Comparison of ENCODE assay signal across 12 mouse cellular contexts in genomic region chr8:45052205-45052604, GRCm38 (mm10). TPM values are rescaled to one million over a fixed set of nuclear protein-coding genes. Genes with fewer than 3 reads are reported as not detected.
A peak's percentile ranks its signal among the peaks of the same experiment; 100 is the strongest.
DNase-seq lines count a peak whose midpoint lies in the region; ATAC-seq and TF ChIP-seq lines count a peak whose summit lies in the region.
"Had no signal": no experiment of that assay in that cellular context is flagged by ENCODE, and none has a peak within 500 bp of the region (broad histone marks: within the 10 kb centered on the region; RNA-seq: fewer than 3 reads in every experiment).

No protein-coding gene starts in this region.

- peaks cover 5% of the 10 kb centered on the region; the same call in 1 of the 2 replicates for H3K36me3 ChIP-seq in hindbrain, embryonic 11.5 days (ENCODE audit: control insufficient read depth, insufficient read depth, low read length)
- H3K36me3 ChIP-seq in hindbrain, embryonic 10.5 days, result peaks cover 86% of the 10 kb centered on the region
- H3K36me3 ChIP-seq in E14TG2a.4 (ENCODE audit: insufficient read depth, low read length), result peaks cover 76% of the 10 kb centered on the region
- H3K36me3 ChIP-seq in intestine, embryonic 15.5 days, result peaks cover 23% of the 10 kb centered on the region

- peak; percentile 65 for TF ChIP-seq CTCF in E14TG2a.4 (conservative IDR thresholded peaks at IDR 0.05; ENCODE audit: low read length)
- peak; percentile 46; the same call in 1 of the 2 replicates for TF ChIP-seq CTCF in brain, embryonic 14.5 days (IDR thresholded peaks at IDR 0.05; ENCODE audit: borderline replicate concordance, extremely low read depth, insufficient read depth, insufficient read length)

- H3K27me3 ChIP-seq in hindbrain, embryonic 11.5 days (ENCODE audit: control insufficient read depth, insufficient read depth, low read length), result no peaks in the 10 kb centered on the region
- no peaks in the 10 kb centered on the region for H3K27me3 ChIP-seq in hindbrain, embryonic 10.5 days (ENCODE audit: insufficient read depth, poor library complexity, severe bottlenecking)
- H3K27me3 ChIP-seq in E14TG2a.4 (ENCODE audit: insufficient read depth, low read length), result no peaks in the 10 kb centered on the region
- no peaks in the 10 kb centered on the region for H3K27me3 ChIP-seq in intestine, embryonic 15.5 days (replicated peaks)
- H3K27me3 ChIP-seq: kidney, embryonic 15.5 days; limb, embryonic 15.5 days had no signal

- ATAC-seq in hindbrain, embryonic 11.5 days (ENCODE audit: low FRiP score), result peak; percentile 75; the same call in 1 of the 2 replicates
- ATAC-seq in intestine, embryonic 15.5 days, result peak; percentile 56; the same call in 1 of the 2 replicates
- no peak for ATAC-seq in megakaryocyte-erythroid progenitor cell, adult 5-6 weeks (replicated peaks; ENCODE audit: low FRiP score, low TSS enrichment, poor library complexity, severe bottlenecking)

- no peaks in the 10 kb centered on the region for H3K4me1 ChIP-seq in hindbrain, embryonic 11.5 days (replicated peaks; ENCODE audit: control insufficient read depth, insufficient read depth, low read length)
- no peaks in the 10 kb centered on the region for H3K4me1 ChIP-seq in hindbrain, embryonic 10.5 days (replicated peaks)
- H3K4me1 ChIP-seq in E14TG2a.4 (replicated peaks; ENCODE audit: low read depth, low read length), result peaks cover 18% of the 10 kb centered on the region
- no peaks in the 10 kb centered on the region for H3K4me1 ChIP-seq in intestine, embryonic 15.5 days (replicated peaks)
- H3K4me1 ChIP-seq: kidney, embryonic 15.5 days; limb, embryonic 15.5 days had no signal

- peak; percentile 38 for DNase-seq in hindbrain, embryonic 11.5 days (ENCODE audit: low spot score)
- no peak for DNase-seq in hindbrain, embryonic 10.5 days (ENCODE audit: low spot score)
- DNase-seq in brain, embryonic 14.5 days (ENCODE audit: low read depth), result peak; percentile 32
- no peak for DNase-seq in cerebellum, adult 9-10 months
- no peak for DNase-seq in urinary bladder, postnatal 14 days (ENCODE audit: low spot score)
- DNase-seq: cerebellum, adult 18-20 months had no signal

- WGBS in hindbrain, embryonic 11.5 days, result 86% methylated on average over 1 of the region's 1 CpGs
- WGBS in hindbrain, embryonic 10.5 days, result 92% methylated on average over 1 of the region's 1 CpGs
- 91% methylated on average over 1 of the region's 1 CpGs for WGBS in intestine, embryonic 15.5 days

- TF ChIP-seq POLR2A in brain, embryonic 14.5 days (IDR thresholded peaks at IDR 0.05; ENCODE audit: borderline replicate concordance, extremely low read depth, insufficient read depth, insufficient read length, poor library complexity, severe bottlenecking), result no peak

- H3K9me3 ChIP-seq in hindbrain, embryonic 11.5 days (ENCODE audit: control insufficient read depth, low read length), result no peaks in the 10 kb centered on the region
- H3K9me3 ChIP-seq in hindbrain, embryonic 10.5 days, result peaks cover 5% of the 10 kb centered on the region; the same call in 1 of the 2 replicates
- H3K9me3 ChIP-seq in E14TG2a.4 (ENCODE audit: low read length), result peaks cover 5% of the 10 kb centered on the region
- H3K9me3 ChIP-seq in intestine, embryonic 15.5 days, result no peaks in the 10 kb centered on the region
- H3K9me3 ChIP-seq: kidney, embryonic 15.5 days; limb, embryonic 15.5 days had no signal

- H3K27ac ChIP-seq in hindbrain, embryonic 11.5 days (ENCODE audit: low read depth, low read length), result no peak overlapping the region
- H3K27ac ChIP-seq in hindbrain, embryonic 10.5 days, result no peak overlapping the region
- H3K27ac ChIP-seq in intestine, embryonic 15.5 days, result no peak overlapping the region
- H3K27ac ChIP-seq: kidney, embryonic 15.5 days; limb, embryonic 15.5 days had no signal

- H3K9ac ChIP-seq in hindbrain, embryonic 11.5 days (ENCODE audit: low read depth, low read length), result no peak overlapping the region
- H3K9ac ChIP-seq in intestine, embryonic 15.5 days, result no peak overlapping the region
- H3K9ac ChIP-seq: kidney, embryonic 15.5 days; limb, embryonic 15.5 days had no signal

- no peak overlapping the region for H3K4me3 ChIP-seq in hindbrain, embryonic 11.5 days (ENCODE audit: low read depth, low read length)
- no peak overlapping the region for H3K4me3 ChIP-seq in hindbrain, embryonic 10.5 days
- no peak overlapping the region for H3K4me3 ChIP-seq in E14TG2a.4 (replicated peaks; ENCODE audit: low read length)
- no peak overlapping the region for H3K4me3 ChIP-seq in intestine, embryonic 15.5 days (replicated peaks)
- H3K4me3 ChIP-seq: kidney, embryonic 15.5 days; limb, embryonic 15.5 days; myocyte had no signal

- no peak overlapping the region for H3K4me2 ChIP-seq in hindbrain, embryonic 11.5 days (replicated peaks; ENCODE audit: low read depth, low read length)
- H3K4me2 ChIP-seq in intestine, embryonic 15.5 days (replicated peaks), result no peak overlapping the region
- H3K4me2 ChIP-seq: kidney, embryonic 15.5 days; limb, embryonic 15.5 days had no signal

RNA-seq across cellular contexts. Expression of gene Mtnr1a, which starts 16.7 kb away (rescaled TPM):
- polyA plus RNA-seq in hindbrain, embryonic 11.5 days (2014; fragmentation: Nextera tagmentation; extraction: Ambion mirVana), result 0.31 and 0.47 TPM in 2 replicates
- 0.16 and 0.41 TPM in 2 replicates for polyA plus RNA-seq in hindbrain, embryonic 10.5 days (2016; fragmentation: Nextera tagmentation; extraction: Ambion mirVana)
- 0.34 and 0.41 TPM in 2 replicates for polyA plus RNA-seq in brain, embryonic 14.5 days (2012; rRNA removed)
- 0.26 and 0.28 TPM in 2 replicates for polyA plus RNA-seq in intestine, embryonic 15.5 days (2015; fragmentation: Nextera tagmentation; extraction: Ambion mirVana)
- not detected in 2 replicates for total RNA-seq in megakaryocyte-erythroid progenitor cell, adult 5-6 weeks (2014; fragmentation: Nextera tagmentation)
- total RNA-seq in megakaryocyte-erythroid progenitor cell, adult 5-6 weeks (2017), result not detected in 2 replicates
- polyA plus RNA-seq: myocyte had no signal

Comparison
In these comparisons a context has a peak if more than half of its experiments do, and no peak if none do; other contexts are left out.
1. DNase-seq: peak in hindbrain, embryonic 11.5 days (single experiment) and brain, embryonic 14.5 days (single experiment); none in hindbrain, embryonic 10.5 days (single experiment), cerebellum, adult 9-10 months (single experiment) and urinary bladder, postnatal 14 days (single experiment).